Mouse (Mus musculus) embryonic facial prominence, embryonic 14.5 days (tissue): ENCODE measurements around the gene Fkbp14. TPM values are rescaled to one million over a fixed set of nuclear protein-coding genes. Genes with fewer than 3 reads are reported as not detected.

Experiments
- ATAC-seq: fragments of 200-750 bp; cut with Nextera tagmentation; 2 replicates; pipeline ENCODE4 v1.8.0; 2017; ENCODE audit warnings: low read depth, moderate number of reproducible peaks, moderate TSS enrichment
- DNase-seq: peaks from one replicate; pipeline ENCODE4 v3.0.0-alpha.2; 2015; ENCODE audit warnings: low spot score
- H3K27ac ChIP-seq: fragments of 300-500 bp; sonication (generic); replicated peaks from 2 replicates; pipeline ENCODE4 v1.5.1; 2014; ENCODE audit warnings: low read depth, mild to moderate bottlenecking, low read length, moderate library complexity
- H3K27me3 ChIP-seq: fragments of 300-500 bp; sonication (generic); replicated peaks from 2 replicates; pipeline ENCODE4 v1.6.1; 2014; ENCODE audit warnings: low read length; ENCODE audit not compliant: control insufficient read depth, insufficient read depth
- H3K36me3 ChIP-seq: fragments of 300-500 bp; sonication (generic); 2 replicates; pipeline ENCODE4 v1.6.1; 2014; ENCODE audit warnings: low read length, mixed read lengths; ENCODE audit not compliant: control insufficient read depth, insufficient read depth
- H3K4me1 ChIP-seq: fragments of 300-500 bp; sonication (generic); 2 replicates; pipeline ENCODE4 v1.6.1; 2014; ENCODE audit warnings: antibody characterized with exemption, low read length; ENCODE audit not compliant: control insufficient read depth, insufficient read depth
- H3K4me2 ChIP-seq: fragments of 300-500 bp; sonication (generic); 2 replicates; pipeline ENCODE4 v1.6.1; 2014; ENCODE audit warnings: low read depth, mild to moderate bottlenecking, low read length, moderate library complexity, mixed read lengths
- H3K4me3 ChIP-seq: fragments of 300-500 bp; sonication (generic); 2 replicates; pipeline ENCODE4 v1.5.1; 2014; ENCODE audit warnings: low read depth, mild to moderate bottlenecking, low read length
- H3K9ac ChIP-seq: fragments of 300-500 bp; sonication (generic); 2 replicates; pipeline ENCODE4 v1.6.1; 2014; ENCODE audit warnings: low read depth, mild to moderate bottlenecking, low read length, moderate library complexity, mixed read lengths
- H3K9me3 ChIP-seq: fragments of 300-500 bp; sonication (generic); 2 replicates; pipeline ENCODE4 v1.6.1; 2016; ENCODE audit warnings: low read length; ENCODE audit not compliant: control insufficient read depth
- WGBS: fragments of 180-500 bp; shearing (Covaris S2); extraction: QIAGEN DNeasy Blood & Tissue Kit; methylation state at CpG from one replicate; pipeline ENCODE4 v1.1.7; 2014; 5-methylcytosine and 5-hydroxymethylcytosine counted together
- polyA plus RNA-seq: library from polyadenylated mRNA; unstranded; fragments of >200 nt; fragmentation: Nextera tagmentation; extraction: Ambion mirVana; gene quantifications from 2 replicates; pipeline ENCODE4 v1.2.1, GENCODE M21; 2014

Gene Fkbp14
- polyA plus RNA-seq, 1 experiment from 2014 or later = 81.1 TPM

DNA sequence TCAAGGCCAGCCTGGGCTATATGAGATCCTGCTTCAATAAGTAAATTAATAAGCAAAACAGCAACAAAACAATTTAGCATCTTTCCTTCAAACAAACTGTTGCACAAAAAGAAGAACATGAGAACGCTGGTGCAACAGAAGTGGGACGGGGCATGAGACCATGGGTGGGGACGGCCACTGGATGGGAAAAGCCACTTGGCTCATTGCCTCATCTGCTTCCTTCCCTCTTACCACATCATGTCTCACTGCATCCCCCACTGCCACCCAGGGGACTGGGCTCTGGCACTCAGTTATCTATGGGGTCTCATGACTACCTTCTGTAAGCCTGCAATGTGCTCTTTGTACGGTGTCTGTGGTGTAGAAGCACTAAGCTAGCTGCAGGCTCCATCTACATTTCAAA, 61.6 kb downstream of the Fkbp14 start:
- WGBS = 88% methylated on average over 4 of the region's 4 CpGs
- Histone ChIP-seq H3K36me3 (no peaks in the 10 kb centered on the region), H3K9ac (no peak overlapping the region), H3K9me3 (no peaks in the 10 kb centered on the region), H3K27ac (no peak overlapping the region), H3K27me3 (no peaks in the 10 kb centered on the region), H3K4me3 (no peak overlapping the region), H3K4me2 (no peak overlapping the region), H3K4me1 (0 out of 2 replicates have a peak, but pooled peaks cover 4% of the 10 kb centered on the region)
- ATAC-seq (no peak), DNase-seq (no peak)

DNA sequence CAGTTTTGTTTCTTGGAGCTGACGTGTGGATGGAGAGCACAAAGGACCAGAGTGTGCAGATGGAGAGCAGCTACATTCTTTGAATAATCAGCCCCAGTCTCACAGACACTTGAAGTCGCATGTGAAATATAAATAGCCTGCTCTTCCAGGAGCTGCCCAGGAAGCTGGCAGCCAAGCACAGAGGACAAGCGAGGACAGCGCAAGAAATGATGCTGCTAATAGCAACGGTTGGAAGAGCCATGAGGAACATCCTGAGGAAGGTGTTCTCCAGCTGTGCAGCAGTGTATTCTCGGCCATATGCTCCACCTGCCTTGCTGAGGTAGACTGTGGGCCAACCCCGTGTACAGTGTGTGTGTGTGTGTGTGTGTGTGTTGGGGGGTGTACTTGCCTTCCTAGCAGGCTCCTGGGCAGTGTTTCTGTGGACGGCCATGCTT, 66.0 kb downstream of the Fkbp14 start:
- WGBS = 51% methylated on average over 8 of the region's 8 CpGs
- H3K36me3 ChIP-seq = no peaks in the 10 kb centered on the region
- no peak overlapping the region for H3K9ac ChIP-seq
- no peak overlapping the region for H3K27ac ChIP-seq
- peak; percentile 35; the same call in 1 of the 2 replicates for ATAC-seq
- no peak overlapping the region for H3K4me2 ChIP-seq
- no peaks in the 10 kb centered on the region for H3K4me1 ChIP-seq
- H3K27me3 ChIP-seq = no peaks in the 10 kb centered on the region
- H3K4me3 ChIP-seq = no peak overlapping the region
- DNase-seq = peak; percentile 38
- no peaks in the 10 kb centered on the region for H3K9me3 ChIP-seq

DNA sequence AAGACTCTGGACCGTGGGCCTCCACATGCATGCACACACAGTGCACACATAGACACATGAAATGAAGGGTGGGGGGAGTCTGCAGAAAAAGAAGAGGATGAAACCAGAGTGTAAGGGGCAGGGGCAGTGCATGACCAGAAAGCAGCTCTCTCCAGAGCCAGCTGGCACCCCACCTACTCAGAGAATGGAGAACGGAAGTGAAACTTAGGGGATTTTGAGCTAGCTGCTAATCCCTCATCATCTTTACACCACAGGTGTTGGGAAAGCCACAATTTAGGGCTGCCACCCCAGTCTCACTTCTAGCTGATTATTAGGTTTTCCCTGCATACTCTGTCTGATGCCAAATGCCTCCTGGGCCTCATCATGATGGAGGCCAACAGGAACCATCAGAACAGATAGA, 66.9 kb downstream of the Fkbp14 start:
- DNase-seq = no peak
- 77% methylated on average over 2 of the region's 2 CpGs for WGBS

DNA sequence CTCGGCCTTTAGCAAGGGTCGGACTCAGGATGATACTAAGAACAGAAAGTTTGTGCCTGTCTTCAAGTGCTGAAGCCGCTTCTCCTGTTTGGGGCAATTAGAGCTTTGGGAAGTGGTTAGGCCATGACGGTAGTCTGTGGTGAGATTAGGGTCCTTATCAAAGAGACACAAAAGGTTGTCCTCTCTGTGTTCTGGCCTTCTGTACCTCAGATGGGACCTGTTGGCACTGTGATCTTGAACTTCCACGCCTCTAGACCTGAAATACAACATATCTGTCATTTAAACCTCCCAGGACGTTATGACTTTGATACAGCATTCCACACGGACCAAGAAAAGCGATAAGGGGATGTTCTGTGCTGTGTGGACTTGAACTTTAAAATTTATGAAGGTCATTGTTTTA, 68.4 kb downstream of the Fkbp14 start:
- no peak overlapping the region for H3K4me2 ChIP-seq
- no peak overlapping the region for H3K9ac ChIP-seq
- no peak overlapping the region for H3K27ac ChIP-seq
- H3K27me3 ChIP-seq = no peaks in the 10 kb centered on the region
- H3K9me3 ChIP-seq = no peaks in the 10 kb centered on the region
- no peak overlapping the region for H3K4me3 ChIP-seq
- H3K4me1 ChIP-seq = no peaks in the 10 kb centered on the region
- no peak for ATAC-seq
- WGBS = 88% methylated on average over 8 of the region's 8 CpGs
- DNase-seq = no peak
- H3K36me3 ChIP-seq = no peaks in the 10 kb centered on the region

More for the DNA sequence above, 66.9 kb downstream of the Fkbp14 start:
- H3K27ac ChIP-seq = no peak overlapping the region
- no peak overlapping the region for H3K9ac ChIP-seq
- no peak for ATAC-seq
- H3K36me3 ChIP-seq = no peaks in the 10 kb centered on the region
- H3K4me2 ChIP-seq = no peak overlapping the region
- H3K4me3 ChIP-seq = no peak overlapping the region
- no peaks in the 10 kb centered on the region for H3K4me1 ChIP-seq
- no peaks in the 10 kb centered on the region for H3K27me3 ChIP-seq
- H3K9me3 ChIP-seq = no peaks in the 10 kb centered on the region

Other genes with a start within 250 kb of the Fkbp14 start
- 1.5 and 1.7 TPM in 2 replicates for gene Wipf3, start 167.7 kb downstream of the Fkbp14 start, polyA plus RNA-seq
- gene Scrn1, start 30.8 kb downstream of the Fkbp14 start, polyA plus RNA-seq = 12.8 and 13.8 TPM in 2 replicates
- 10.1 and 11.1 TPM in 2 replicates for gene Plekha8, start 2.2 kb downstream of the Fkbp14 start, polyA plus RNA-seq
- gene Mturn, start 84.3 kb upstream of the Fkbp14 start, polyA plus RNA-seq = 17.9 and 18.0 TPM in 2 replicates
- gene Znrf2, start 219.6 kb upstream of the Fkbp14 start, polyA plus RNA-seq = 4.9 and 5.1 TPM in 2 replicates